Mouse (Mus musculus) telencephalon, adult 2 months (tissue): Measurements from ENCODE around the gene Nfkbie.

Experiments
- DNase-seq: peaks from one replicate; pipeline ENCODE4 v3.0.0-alpha.2; 2011; ENCODE audit warnings: low read depth, low spot score

The Nfkbie gene

DNA sequence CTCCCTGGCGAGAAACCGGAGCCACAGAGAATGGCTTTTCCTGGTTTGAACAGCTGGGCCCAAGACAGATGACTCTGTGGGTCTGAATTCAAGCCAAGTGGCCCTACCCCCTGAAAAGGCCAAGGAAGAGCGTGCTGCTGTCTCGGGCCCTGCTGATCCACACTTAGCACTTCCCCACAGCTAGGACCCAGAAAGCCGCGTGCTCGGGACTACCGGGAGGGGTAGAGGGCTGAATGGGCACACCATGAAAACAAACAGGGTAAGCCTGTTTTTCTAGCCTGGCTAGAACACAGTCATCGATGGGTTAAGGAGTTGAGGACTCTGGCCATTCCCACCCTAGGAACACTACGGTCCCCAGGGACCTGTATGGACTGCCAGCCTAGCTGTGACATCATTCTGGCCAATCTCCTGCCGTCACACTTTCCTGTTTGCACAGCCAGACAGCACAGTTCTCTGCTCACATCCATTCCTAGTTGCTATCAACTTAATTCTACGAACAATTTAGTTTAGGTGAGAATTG lies 25.5 kb downstream of the Nfkbie start:
- no peak for DNase-seq

DNA sequence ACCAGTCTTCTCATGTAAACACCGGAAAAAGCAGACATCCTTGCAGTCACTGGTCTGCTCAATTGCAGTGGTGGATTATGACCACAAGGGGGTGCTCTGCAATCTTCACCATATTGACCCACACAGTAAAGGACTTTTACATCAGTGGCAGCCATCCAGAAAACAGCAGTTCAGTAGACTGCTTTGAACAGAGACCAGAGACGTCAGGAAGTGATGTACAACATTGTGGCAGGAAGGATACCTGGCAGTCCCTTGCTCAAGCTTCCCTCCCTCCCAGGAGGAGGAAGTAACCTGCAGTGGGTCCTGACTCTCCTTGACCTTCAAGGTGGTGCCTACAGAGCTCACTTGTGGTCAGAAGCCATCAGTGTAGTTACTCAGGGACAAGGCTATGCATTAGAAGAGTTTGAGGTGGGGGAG lies 26.1 kb downstream of the Nfkbie start:
- no peak for DNase-seq

GRCm38 (mm10) chr17:45582188-45582587 lies 26.7 kb downstream of the Nfkbie start:
- no peak for DNase-seq

- DNase-seq = no peak
Measured at GRCm38 (mm10) chr17:45582715-45583355, 27.3 kb downstream of the Nfkbie start.

DNA sequence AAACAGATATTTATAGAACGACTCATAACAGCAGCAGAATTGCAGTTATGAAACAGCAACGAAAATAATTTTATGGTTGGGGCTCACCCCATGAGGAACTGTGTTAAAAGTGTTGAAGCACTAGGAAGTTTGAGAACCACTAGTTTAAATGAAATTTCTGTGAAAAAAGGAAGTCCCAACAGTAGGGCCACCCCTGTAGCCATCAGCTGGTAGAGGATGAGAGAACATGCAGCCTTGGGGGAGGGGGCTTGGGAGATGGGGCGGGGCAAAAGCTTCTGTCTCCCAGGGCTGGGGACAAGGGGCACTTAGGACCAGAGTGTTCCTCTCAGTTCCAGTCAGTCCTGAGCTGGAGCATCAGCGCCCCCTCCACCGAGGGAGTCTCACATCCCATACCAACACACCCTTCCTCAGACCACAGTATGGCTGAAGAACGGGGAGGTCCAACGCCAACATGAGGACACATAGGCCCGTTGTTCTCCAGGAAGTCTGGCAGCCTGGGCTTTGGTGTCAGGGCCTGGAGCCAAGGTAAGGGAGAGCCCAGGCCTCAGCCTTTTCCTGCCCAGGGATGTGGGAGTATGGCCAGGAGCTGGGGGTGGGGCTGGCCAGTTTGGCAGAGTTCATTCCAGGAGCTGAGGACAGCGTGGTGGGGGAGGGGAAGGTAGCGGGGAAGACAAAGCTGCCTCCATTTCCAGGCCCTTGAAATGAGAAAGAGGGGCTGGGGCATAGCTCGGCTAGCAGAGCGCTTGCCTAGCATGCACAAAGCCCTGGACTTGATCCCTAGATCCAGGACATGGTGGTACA lies 28.8 kb downstream of the Nfkbie start:
- no peak for DNase-seq

DNA sequence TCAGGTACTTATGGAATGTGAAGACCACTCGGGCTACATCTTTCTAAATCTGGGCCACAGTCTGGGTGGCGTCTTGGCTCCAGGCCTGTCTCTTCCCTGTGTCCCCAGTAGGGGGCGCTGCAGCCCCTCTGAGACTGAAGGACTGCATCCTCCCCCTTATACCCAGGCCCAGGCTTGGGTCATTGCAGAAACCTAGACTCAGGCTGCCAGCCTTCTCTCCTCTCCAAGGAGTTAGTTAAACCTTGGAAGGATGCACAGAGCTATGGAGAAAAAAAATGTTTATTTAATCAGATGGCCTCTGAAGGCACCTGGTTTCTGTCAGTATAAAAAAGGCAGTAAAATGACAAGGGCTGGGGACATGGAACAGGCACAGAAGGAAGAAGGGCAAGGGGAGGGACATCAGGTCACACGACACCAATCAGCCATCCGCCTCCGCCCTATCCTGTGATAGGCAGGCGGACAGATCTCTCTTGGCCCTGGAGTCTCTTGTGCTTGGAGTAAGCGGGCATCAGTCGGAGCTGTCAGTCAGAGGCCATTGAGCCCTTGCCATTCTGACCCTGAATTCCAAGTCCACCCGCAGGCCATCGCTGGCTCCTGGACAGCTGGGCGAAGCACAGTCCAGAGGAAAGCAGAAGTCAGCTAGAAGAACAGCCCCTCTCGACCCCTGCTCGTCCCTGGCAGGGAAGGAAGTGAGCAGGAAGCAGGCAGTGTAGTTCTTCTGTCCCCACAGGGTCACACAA lies 29.6 kb downstream of the Nfkbie start:
- no peak for DNase-seq

DNA sequence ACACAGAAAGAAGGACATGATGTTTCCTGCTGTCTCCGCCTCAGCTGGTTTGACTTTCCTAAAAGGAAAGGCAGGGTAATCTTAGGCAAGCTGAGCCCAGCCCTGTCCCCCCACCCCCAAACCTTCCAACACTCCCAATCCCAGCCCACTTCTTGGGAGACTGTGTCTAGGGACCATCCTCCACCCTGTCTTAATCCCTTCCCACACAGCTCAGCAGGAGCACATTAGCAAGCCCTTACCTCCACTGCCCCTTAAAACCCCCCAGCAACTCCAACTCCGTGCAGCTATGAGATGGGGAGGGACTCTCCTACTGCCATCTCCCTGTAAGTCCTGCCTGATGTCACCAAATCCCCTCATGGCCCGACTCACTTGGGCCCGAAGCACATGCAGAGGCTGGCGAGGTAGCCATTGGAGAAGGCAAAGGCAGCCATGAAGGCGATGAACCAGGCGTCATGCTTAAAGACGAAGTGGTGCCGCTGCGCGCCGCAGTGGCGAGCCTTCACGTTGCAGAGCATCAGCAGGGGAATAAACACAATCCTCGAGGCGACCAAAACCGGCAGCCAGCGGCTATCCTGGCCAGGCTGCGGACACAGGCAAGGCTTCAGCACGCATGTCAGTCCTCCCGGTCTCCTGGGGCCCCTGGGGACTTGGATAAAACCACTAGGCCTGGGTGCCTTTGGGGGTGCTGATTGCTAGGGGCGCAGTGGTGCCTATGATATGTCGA lies 30.4 kb downstream of the Nfkbie start:
- DNase-seq = no peak

GRCm38 (mm10) chr17:45586449-45586837 lies 30.9 kb downstream of the Nfkbie start:
- DNase-seq = no peak

DNA sequence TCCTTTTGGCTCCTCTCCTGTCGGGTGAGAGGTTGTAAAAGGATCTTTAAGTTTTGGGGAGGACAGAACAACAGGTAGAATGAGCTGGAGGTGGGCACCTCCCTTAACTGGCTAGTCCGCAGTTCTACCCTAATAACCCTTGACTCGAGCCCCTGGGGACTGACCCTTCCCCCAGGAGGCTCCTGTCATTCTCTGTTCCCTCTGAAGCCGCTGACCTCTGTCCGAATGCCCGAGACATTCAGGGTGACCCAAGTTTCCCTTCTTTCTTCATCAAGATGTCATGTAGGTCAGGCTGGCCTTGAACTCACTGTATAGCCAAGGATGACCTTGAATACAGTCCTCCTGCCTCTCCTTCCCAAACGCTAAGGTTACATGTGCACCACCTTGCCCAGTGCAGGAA lies 32.9 kb downstream of the Nfkbie start:
- no peak for DNase-seq

GRCm38 (mm10) chr17:45589236-45589635 lies 33.7 kb downstream of the Nfkbie start:
- no peak for DNase-seq

- no peak for DNase-seq
Measured at GRCm38 (mm10) chr17:45589844-45590243, 34.3 kb downstream of the Nfkbie start.

GRCm38 (mm10) chr17:45590410-45590809 lies 34.9 kb downstream of the Nfkbie start:
- no peak for DNase-seq

DNA sequence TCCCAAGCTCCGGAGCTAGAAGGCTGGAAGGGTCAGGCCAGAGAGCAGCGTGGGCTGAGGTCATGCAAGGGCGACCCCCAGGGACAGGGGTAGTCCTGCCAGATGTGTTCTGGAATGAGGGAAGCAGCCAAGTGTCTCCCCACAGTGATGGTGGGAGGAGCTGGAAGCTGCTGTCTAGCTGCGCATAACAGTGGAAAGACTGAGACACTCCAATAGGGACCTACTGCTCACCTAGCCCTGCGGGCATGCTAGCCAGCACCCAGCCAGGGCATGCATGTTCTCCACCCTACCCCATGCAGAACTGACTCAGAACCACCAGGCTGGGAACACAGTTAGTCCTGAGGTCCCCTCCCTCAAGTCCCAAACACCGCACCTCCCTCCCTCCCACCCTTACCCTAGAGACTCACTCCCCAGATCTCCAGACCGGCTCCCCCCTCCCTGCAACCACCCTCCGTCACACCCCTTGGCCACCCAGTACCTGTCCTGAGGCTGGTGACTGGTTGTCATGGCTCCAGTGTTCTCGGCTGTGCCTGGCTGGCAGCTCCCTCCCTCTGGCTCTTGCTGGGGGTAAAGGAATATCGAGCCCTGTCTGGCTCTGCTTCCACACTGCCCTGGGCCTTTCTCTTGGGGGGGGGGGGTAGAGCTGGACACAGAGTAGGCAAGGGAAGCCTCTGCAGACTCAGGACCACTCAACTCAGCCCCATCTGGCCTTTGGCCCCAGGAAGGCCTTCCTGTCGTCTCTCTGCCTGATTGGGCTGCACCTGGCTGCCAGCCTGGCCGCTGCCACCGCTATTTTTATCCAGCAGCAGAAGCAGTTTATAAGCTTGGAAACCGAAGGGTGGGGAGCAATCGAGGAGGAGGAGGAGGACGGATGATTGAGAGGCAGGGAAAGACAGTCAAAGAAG lies 36.5 kb downstream of the Nfkbie start:
- DNase-seq = no peak

DNA sequence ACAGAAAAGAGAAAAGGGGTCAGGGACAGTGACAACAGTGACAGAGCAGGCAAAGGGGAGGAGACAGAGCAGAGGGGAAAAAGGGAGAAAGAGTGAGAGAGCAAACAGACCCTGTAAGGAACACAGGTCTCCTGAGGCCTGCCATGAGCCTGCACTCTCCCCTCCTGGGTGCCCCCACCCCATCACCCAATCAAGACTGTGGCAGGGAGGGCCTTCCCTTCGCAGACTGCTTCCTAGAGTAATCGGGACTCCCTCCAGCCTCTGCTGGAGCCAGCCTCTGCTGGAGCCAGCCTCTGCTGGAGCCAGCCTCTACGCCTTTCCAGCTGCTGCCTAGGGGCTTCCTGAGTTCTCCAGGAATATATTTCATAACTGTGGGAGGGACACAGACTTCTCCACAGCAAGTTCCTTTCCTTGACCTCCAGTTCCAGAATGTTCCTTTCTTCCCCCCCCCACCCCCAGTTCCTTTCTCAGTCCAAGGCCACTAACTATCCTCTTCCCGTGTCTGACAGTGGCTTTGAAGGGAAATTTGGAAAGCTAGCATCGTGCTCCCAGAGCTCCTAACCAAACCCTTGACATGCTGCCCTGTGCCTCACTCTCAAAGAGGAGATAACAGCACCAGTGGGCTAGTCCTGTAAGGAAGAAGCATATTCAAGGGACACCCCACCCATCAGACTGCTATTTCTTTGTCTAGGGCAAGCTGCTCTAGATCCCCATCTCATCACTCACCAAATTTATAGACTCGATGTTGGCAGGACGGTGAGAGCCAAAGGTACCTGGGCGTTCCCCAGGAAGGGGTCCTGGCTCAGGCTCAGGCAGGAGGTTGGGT lies 37.3 kb downstream of the Nfkbie start:
- DNase-seq = no peak

DNA sequence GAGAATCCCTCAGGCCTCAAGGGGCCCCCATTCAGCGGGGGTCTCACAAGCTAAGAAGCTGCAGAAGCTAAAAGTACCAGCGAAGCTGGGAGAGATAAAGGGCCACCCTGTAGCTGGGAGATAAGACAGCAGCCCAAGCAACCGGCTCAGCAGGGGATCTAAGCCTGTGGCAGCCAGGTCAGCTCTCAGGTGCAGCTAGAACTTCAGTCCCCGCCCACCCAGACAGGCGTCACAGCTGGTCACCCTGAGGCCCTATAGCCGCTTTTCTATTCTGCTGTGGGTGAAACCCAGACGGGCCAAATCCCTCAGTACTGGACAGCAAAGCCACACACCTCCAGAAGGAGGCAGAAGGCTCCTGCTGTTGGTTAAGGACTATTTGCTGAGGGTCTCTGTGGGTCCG lies 38.0 kb downstream of the Nfkbie start:
- DNase-seq = no peak

GRCm38 (mm10) chr17:45594195-45594594 lies 38.7 kb downstream of the Nfkbie start:
- DNase-seq = no peak

- DNase-seq = no peak
Measured at GRCm38 (mm10) chr17:45594881-45595735, 39.6 kb downstream of the Nfkbie start.

- DNase-seq = no peak
Measured at GRCm38 (mm10) chr17:45595736-45596390, 40.4 kb downstream of the Nfkbie start.
